Mouse (Mus musculus): ENCODE data around the gene Setd4.

GRCm38 (mm10) chr16:93606146-93606545 is 2.3 kb upstream of the Setd4 start:
- TF ChIP-seq POLR2A (IDR thresholded peaks at IDR 0.05; ENCODE audit: borderline replicate concordance, insufficient read depth, low read length) (no peak), CTCF (IDR thresholded peaks at IDR 0.05; ENCODE audit: borderline replicate concordance, insufficient read depth, low read depth, low read length) (no peak)
